Mouse (Mus musculus) pancreas, adult 10 weeks (tissue): Measurements from ENCODE around the gene Fig4. TPM values are rescaled to one million over a fixed set of nuclear protein-coding genes. Genes with fewer than 3 reads are reported as not detected.

Source experiments
- polyA plus RNA-seq: library from polyadenylated mRNA; stranded (reverse); fragments of 350-450 nt; fragmentation: Illumina TruSeq; extraction: RNeasy Lipid Tissue Mini Kit (QIAGEN cat#74804); gene quantifications from one replicate; pipeline ENCODE4 v1.2.3, GENCODE M21; 2015; ENCODE audit warnings: low read depth, low replicate concordance; ENCODE audit not compliant: insufficient read depth

Gene Fig4
- polyA plus RNA-seq = 3.9 TPM

GRCm38 (mm10) chr10:41302689-41303431, at the start of gene Fig4:
Gene Fig4 (minus strand): TSS chr10:41303260.

GRCm38 (mm10) chr10:41303639-41304444, 782 bp upstream of the Fig4 start, which contains the start of gene Ak9:
Gene Ak9 (plus strand): TSS chr10:41303980.

Other genes with a start within 250 kb of the Fig4 start
- not detected for gene Gpr6, start 231.0 kb downstream of the Fig4 start, polyA plus RNA-seq
- not detected for gene Ak9, start 720 bp upstream of the Fig4 start, polyA plus RNA-seq
- gene Zbtb24, start 147.1 kb upstream of the Fig4 start, polyA plus RNA-seq = 5.2 TPM
- 6.6 TPM for gene Mical1, start 173.1 kb upstream of the Fig4 start, polyA plus RNA-seq
- 27.3 TPM for gene Smpd2, start 187.1 kb upstream of the Fig4 start, polyA plus RNA-seq
- not detected for gene Ppil6, start 187.2 kb upstream of the Fig4 start, polyA plus RNA-seq
- 58.4 TPM for gene Cd164, start 216.2 kb upstream of the Fig4 start, polyA plus RNA-seq